Mouse (Mus musculus): ENCODE measurements around the gene Lamb1. TPM values are rescaled to one million over a fixed set of nuclear protein-coding genes. Genes with fewer than 3 reads are reported as not detected.

Lamb1 gene
- total and polyA plus RNA-seq, 3 experiments: under 0.01 TPM; not detected in 2

- Histone ChIP-seq H3K79me2 (replicated peaks; ENCODE audit: control insufficient read depth, extremely low read depth, insufficient read depth, poor library complexity, severe bottlenecking) (no peaks in the 10 kb centered on the region), H3K27ac (ENCODE audit: insufficient read depth, low read depth) (no peak overlapping the region), H3K9ac (ENCODE audit: insufficient read depth, low read depth) (no peak overlapping the region), H3K36me3 (replicated peaks in 1 of 2; ENCODE audit: control insufficient read depth in 1 of 2, insufficient read depth in 1 of 2, low read length in 1 of 2) (no peaks in the 10 kb centered on the region), H3K9me3 (replicated peaks; ENCODE audit: low read length) (no peaks in the 10 kb centered on the region), H3K4me1 (ENCODE audit: control insufficient read depth in 1 of 2, insufficient read depth in 2 of 2) (no peaks in the 10 kb centered on the region), H3K27me3 (replicated peaks) (no peaks in the 10 kb centered on the region), H3K4me3 (replicated peaks in 1 of 3; ENCODE audit: low read depth in 2 of 3, low read length in 2 of 3, poor library complexity in 1 of 3) (no peak overlapping the region), H3K4me2 (ENCODE audit: insufficient read depth, low read depth, poor library complexity, severe bottlenecking) (no peak overlapping the region)
- TF ChIP-seq UBTF (IDR thresholded peaks at IDR 0.05; ENCODE audit: low read depth, low read length) (no peak), MAZ (IDR thresholded peaks at IDR 0.05; ENCODE audit: low read depth, low read length) (no peak), E2F4 (IDR thresholded peaks at IDR 0.05; ENCODE audit: insufficient replicate concordance, low read depth, low read length) (no peak), GABPA (IDR thresholded peaks at IDR 0.05; ENCODE audit: insufficient replicate concordance, low read depth, low read length) (no peak), JUND (conservative IDR thresholded peaks at IDR 0.05; ENCODE audit: low read depth, low read length) (no peak)
- DNase-seq (ENCODE audit: extremely low read depth): no peak
- dilution Hi-C loops (cut with MboI; ENCODE audit: extremely low pct_ligation_motif_present, extremely low pct_unique_long_range_greater_than_20kb, low sequenced_read_pairs): no loop called here
- in situ Hi-C loops (cut with MboI; ENCODE audit: low pct_ligation_motif_present, low pct_unique_long_range_greater_than_20kb, low sequenced_read_pairs): no loop called here
Measured at GRCm38 (mm10) chr12:31311671-31312265, 46.7 kb downstream of the Lamb1 start.

DNA sequence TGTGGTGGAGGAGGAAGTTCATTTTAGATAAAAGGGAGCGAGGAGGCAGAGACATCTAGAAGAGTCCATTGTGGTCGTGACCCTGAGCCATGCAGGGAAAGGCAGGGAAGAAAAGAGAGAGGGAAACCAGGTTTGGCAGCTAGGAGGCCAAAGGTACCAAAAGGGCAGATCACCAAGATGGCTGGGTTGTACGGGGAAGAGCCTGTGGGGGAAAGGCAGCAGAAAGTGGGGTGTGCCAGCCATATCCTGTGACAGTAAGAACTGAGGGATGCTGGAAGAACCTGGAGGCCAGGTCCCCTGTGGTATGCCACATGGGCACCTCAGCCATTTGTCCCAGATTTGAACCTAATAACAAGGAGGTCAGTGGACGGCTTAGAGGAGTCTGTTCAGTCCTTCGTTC is 47.2 kb downstream of the Lamb1 start:
- Histone ChIP-seq H3K4me3 (replicated peaks in 1 of 3; ENCODE audit: low read depth in 2 of 3, low read length in 2 of 3, poor library complexity in 1 of 3) (no peak overlapping the region), H3K4me1 (ENCODE audit: control insufficient read depth in 1 of 2, insufficient read depth in 2 of 2) (no peaks in the 10 kb centered on the region), H3K9ac (ENCODE audit: insufficient read depth, low read depth) (no peak overlapping the region), H3K36me3 (replicated peaks in 1 of 2; ENCODE audit: control insufficient read depth in 1 of 2, insufficient read depth in 1 of 2, low read length in 1 of 2) (no peaks in the 10 kb centered on the region), H3K4me2 (ENCODE audit: insufficient read depth, low read depth, poor library complexity, severe bottlenecking) (no peak overlapping the region), H3K27me3 (replicated peaks) (no peaks in the 10 kb centered on the region), H3K9me3 (replicated peaks; ENCODE audit: low read length) (no peaks in the 10 kb centered on the region), H3K27ac (ENCODE audit: insufficient read depth, low read depth) (no peak overlapping the region), H3K79me2 (replicated peaks; ENCODE audit: control insufficient read depth, extremely low read depth, insufficient read depth, poor library complexity, severe bottlenecking) (no peaks in the 10 kb centered on the region)
- TF ChIP-seq POLR2A (IDR thresholded peaks at IDR 0.05; ENCODE audit: low read depth, low read length) (no peak), RAD21 (IDR thresholded peaks at IDR 0.05; ENCODE audit: low read depth, low read length) (no peak), USF2 (conservative IDR thresholded peaks at IDR 0.05; ENCODE audit: low read depth, low read length) (no peak), MAZ (IDR thresholded peaks at IDR 0.05; ENCODE audit: low read depth, low read length) (no peak), MYC (IDR thresholded peaks at IDR 0.05; ENCODE audit: low read depth, low read length) (no peak), IRF4 (IDR thresholded peaks at IDR 0.05; ENCODE audit: low read depth, low read length) (no peak), CTCF (conservative IDR thresholded peaks at IDR 0.05 in 1 of 2, IDR thresholded peaks at IDR 0.05 in 1 of 2; ENCODE audit: low read depth in 2 of 2, low read length in 2 of 2) (no peak), PAX5 (IDR thresholded peaks at IDR 0.05; ENCODE audit: low read length) (no peak)
- dilution Hi-C loops (cut with MboI; ENCODE audit: extremely low pct_ligation_motif_present, extremely low pct_unique_long_range_greater_than_20kb, low sequenced_read_pairs) (no loop called here), in situ Hi-C loops (cut with MboI; ENCODE audit: low pct_ligation_motif_present, low pct_unique_long_range_greater_than_20kb, low sequenced_read_pairs) (no loop called here)
- DNase-seq (ENCODE audit: extremely low read depth): no peak

DNA sequence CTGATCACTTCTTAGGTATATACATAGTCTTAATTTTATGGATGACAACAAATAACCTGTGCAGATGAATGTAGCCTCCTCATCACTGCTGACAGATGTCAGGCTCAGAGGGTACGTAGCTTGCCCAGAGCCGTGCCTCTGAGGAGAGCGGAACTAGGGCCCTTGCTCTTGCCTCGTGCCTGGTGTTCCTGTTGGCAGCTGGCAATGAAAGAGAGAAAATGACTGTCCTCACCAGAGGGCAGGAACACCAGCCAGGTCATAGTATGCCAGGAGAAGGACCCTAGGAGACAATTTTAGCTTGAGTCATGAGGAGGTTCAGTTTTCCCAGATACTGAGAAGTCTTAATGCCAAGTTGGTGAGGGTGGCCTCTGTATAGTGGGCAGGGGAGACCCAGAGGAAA is 48.1 kb downstream of the Lamb1 start:
- no peak overlapping the region for H3K4me2 ChIP-seq (ENCODE audit: insufficient read depth, low read depth, poor library complexity, severe bottlenecking)
- DNase-seq (ENCODE audit: extremely low read depth): no peak
- no peaks in the 10 kb centered on the region for H3K27me3 ChIP-seq (replicated peaks)
- no peaks in the 10 kb centered on the region for H3K36me3 ChIP-seq (replicated peaks in 1 of 2; ENCODE audit: control insufficient read depth in 1 of 2, insufficient read depth in 1 of 2, low read length in 1 of 2)
- no peaks in the 10 kb centered on the region for H3K4me1 ChIP-seq (ENCODE audit: control insufficient read depth in 1 of 2, insufficient read depth in 2 of 2)
- H3K27ac ChIP-seq (ENCODE audit: insufficient read depth, low read depth): no peak overlapping the region
- no peak overlapping the region for H3K9ac ChIP-seq (ENCODE audit: insufficient read depth, low read depth)
- H3K79me2 ChIP-seq (replicated peaks; ENCODE audit: control insufficient read depth, extremely low read depth, insufficient read depth, poor library complexity, severe bottlenecking): no peaks in the 10 kb centered on the region
- no peak for TF ChIP-seq MYC (IDR thresholded peaks at IDR 0.05; ENCODE audit: low read depth, low read length)
- TF ChIP-seq JUND (conservative IDR thresholded peaks at IDR 0.05; ENCODE audit: low read depth, low read length): no peak
- TF ChIP-seq CHD1 (IDR thresholded peaks at IDR 0.05; ENCODE audit: low read depth, low read length): no peak
- no peak for TF ChIP-seq TBP (conservative IDR thresholded peaks at IDR 0.05; ENCODE audit: low read depth, low read length)
- no peak for TF ChIP-seq ZMIZ1 (IDR thresholded peaks at IDR 0.05; ENCODE audit: low read depth, low read length)
- no peak for TF ChIP-seq MEF2A (IDR thresholded peaks at IDR 0.05; ENCODE audit: borderline replicate concordance, low read depth, low read length)
- no peak for TF ChIP-seq ZKSCAN1 (IDR thresholded peaks at IDR 0.05; ENCODE audit: borderline replicate concordance, low read depth, low read length)
- no peak for TF ChIP-seq CTCF (conservative IDR thresholded peaks at IDR 0.05 in 1 of 2, IDR thresholded peaks at IDR 0.05 in 1 of 2; ENCODE audit: low read depth in 2 of 2, low read length in 2 of 2)
- no peak for TF ChIP-seq GABPA (IDR thresholded peaks at IDR 0.05; ENCODE audit: insufficient replicate concordance, low read depth, low read length)
- no peak for TF ChIP-seq RAD21 (IDR thresholded peaks at IDR 0.05; ENCODE audit: low read depth, low read length)
- TF ChIP-seq BHLHE40 (IDR thresholded peaks at IDR 0.05; ENCODE audit: low read depth, low read length): no peak
- no peak for TF ChIP-seq TCF12 (IDR thresholded peaks at IDR 0.05; ENCODE audit: low read depth, low read length)
- no peak for TF ChIP-seq IRF4 (IDR thresholded peaks at IDR 0.05; ENCODE audit: low read depth, low read length)
- TF ChIP-seq ELF1 (IDR thresholded peaks at IDR 0.05; ENCODE audit: low read depth, low read length): no peak
- H3K4me3 ChIP-seq (replicated peaks in 1 of 3; ENCODE audit: low read depth in 2 of 3, low read length in 2 of 3, poor library complexity in 1 of 3): no peak overlapping the region
- dilution Hi-C loops (cut with MboI; ENCODE audit: extremely low pct_ligation_motif_present, extremely low pct_unique_long_range_greater_than_20kb, low sequenced_read_pairs): no loop called here
- in situ Hi-C loops (cut with MboI; ENCODE audit: low pct_ligation_motif_present, low pct_unique_long_range_greater_than_20kb, low sequenced_read_pairs): no loop called here
- no peaks in the 10 kb centered on the region for H3K9me3 ChIP-seq (replicated peaks; ENCODE audit: low read length)
